Comparison of ENCODE assay signal across 8 mouse cellular contexts in genomic region chr19:24173020-24173419, GRCm38 (mm10). TPM values are rescaled to one million over a fixed set of nuclear protein-coding genes. Genes with fewer than 3 reads are reported as not detected.
DNase-seq lines count a peak whose midpoint lies in the region; ATAC-seq and TF ChIP-seq lines count a peak whose summit lies in the region.

No protein-coding gene starts in this region.

- H3K9ac ChIP-seq in hindbrain, embryonic 11.5 days (ENCODE audit: low read depth, low read length) = peak overlapping the region; percentile 90

- peaks cover 9% of the 10 kb centered on the region for H3K36me3 ChIP-seq in E14TG2a.4 (ENCODE audit: insufficient read depth, low read length)
- no peaks in the 10 kb centered on the region for H3K36me3 ChIP-seq in hindbrain, embryonic 11.5 days (ENCODE audit: control insufficient read depth, insufficient read depth, low read length)
- no peaks in the 10 kb centered on the region for H3K36me3 ChIP-seq in midbrain, embryonic 10.5 days

- 25% methylated on average over 6 of the region's 6 CpGs for WGBS in hindbrain, embryonic 11.5 days
- WGBS in midbrain, embryonic 10.5 days = 27% methylated on average over 6 of the region's 6 CpGs

- H3K4me2 ChIP-seq in hindbrain, embryonic 11.5 days (replicated peaks; ENCODE audit: low read depth, low read length) = peak overlapping the region; percentile 48

- intact Hi-C loops in heart, postnatal 25 days (cut with DNase I) = no loop called here

- peaks cover 90% of the 10 kb centered on the region for H3K4me1 ChIP-seq in E14TG2a.4 (replicated peaks; ENCODE audit: low read depth, low read length)
- H3K4me1 ChIP-seq in hindbrain, embryonic 11.5 days (replicated peaks; ENCODE audit: control insufficient read depth, insufficient read depth, low read length) = no peaks in the 10 kb centered on the region
- peaks cover 47% of the 10 kb centered on the region for H3K4me1 ChIP-seq in midbrain, embryonic 10.5 days

- peak overlapping the region; percentile 83 for H3K4me3 ChIP-seq in E14TG2a.4 (replicated peaks; ENCODE audit: low read length)
- peak overlapping the region; percentile 75 for H3K4me3 ChIP-seq in hindbrain, embryonic 11.5 days (ENCODE audit: low read depth, low read length)
- H3K4me3 ChIP-seq in midbrain, embryonic 10.5 days = peak overlapping the region; percentile 87

- TF ChIP-seq CTCF in E14TG2a.4 (conservative IDR thresholded peaks at IDR 0.05; ENCODE audit: low read length) = no peak

- H3K27me3 ChIP-seq in E14TG2a.4 (ENCODE audit: insufficient read depth, low read length) = peaks cover 18% of the 10 kb centered on the region
- H3K27me3 ChIP-seq in hindbrain, embryonic 11.5 days (ENCODE audit: control insufficient read depth, insufficient read depth, low read length) = no peaks in the 10 kb centered on the region
- peaks cover 12% of the 10 kb centered on the region for H3K27me3 ChIP-seq in midbrain, embryonic 10.5 days (ENCODE audit: low read depth, poor library complexity, severe bottlenecking)

- H3K27ac ChIP-seq in hindbrain, embryonic 11.5 days (ENCODE audit: low read depth, low read length) = no peak overlapping the region
- peak overlapping the region; percentile 97 for H3K27ac ChIP-seq in midbrain, embryonic 10.5 days (replicated peaks)

- H3K9me3 ChIP-seq in E14TG2a.4 (ENCODE audit: low read length) = no peaks in the 10 kb centered on the region
- H3K9me3 ChIP-seq in hindbrain, embryonic 11.5 days (ENCODE audit: control insufficient read depth, low read length) = no peaks in the 10 kb centered on the region
- H3K9me3 ChIP-seq in midbrain, embryonic 10.5 days (replicated peaks) = no peaks in the 10 kb centered on the region

- no peak for ATAC-seq in hindbrain, embryonic 11.5 days (ENCODE audit: low FRiP score)

- DNase-seq in heart, adult 11 months = peak; percentile 76
- DNase-seq in heart, postnatal 25 days (ENCODE audit: low spot score) = no peak
- no peak for DNase-seq in hindbrain, embryonic 11.5 days (ENCODE audit: low spot score)
- DNase-seq in midbrain, embryonic 10.5 days (ENCODE audit: low spot score) = peak; percentile 25
- DNase-seq in adrenal gland, postnatal 10 days = no peak
- no peak for DNase-seq in ovary, postnatal 14 days (ENCODE audit: low spot score)
- no peak for DNase-seq in layer of hippocampus, adult 8-10 months (ENCODE audit: low spot score in 2 of 2)

RNA-seq across cellular contexts. Expression of gene Tjp2, which starts 51.8 kb away (rescaled TPM):
- total RNA-seq in heart, postnatal 25 days (2021) = 10 to 100 TPM; 19.7 to 22.1 TPM
- 18.1 and 19.1 TPM in 2 replicates for polyA plus RNA-seq in hindbrain, embryonic 11.5 days (2014; fragmentation: Nextera tagmentation; extraction: Ambion mirVana)
- polyA plus RNA-seq in midbrain, embryonic 10.5 days (2016; fragmentation: Nextera tagmentation; extraction: Ambion mirVana) = 27.2 and 30.8 TPM in 2 replicates
- 10 to 100 TPM; 11.9 to 14.9 TPM for total RNA-seq in adrenal gland, postnatal 10 days (2021)
- total RNA-seq in layer of hippocampus, adult 8-10 months (2022) = 10 to 100 TPM; 17.7 to 25.5 (median 23.1) TPM

Comparison
In these comparisons a context has a peak if more than half of its experiments do, and no peak if none do; other contexts are left out.
1. DNase-seq: peak in heart, adult 11 months (single experiment) and midbrain, embryonic 10.5 days (single experiment); none in heart, postnatal 25 days (single experiment), hindbrain, embryonic 11.5 days (single experiment), adrenal gland, postnatal 10 days (single experiment), ovary, postnatal 14 days (single experiment) and layer of hippocampus, adult 8-10 months (0 of 2).
2. Peak in every context shown above with its lines, with median percentiles within 50 percentile points of each other: H3K4me3 ChIP-seq.